Mouse (Mus musculus): ENCODE data around the gene Mydgf.

- TF ChIP-seq CTCF (conservative IDR thresholded peaks at IDR 0.05; ENCODE audit: insufficient read depth, insufficient read length, low read depth, low read length) (no peak), POLR2A (IDR thresholded peaks at IDR 0.05; ENCODE audit: low read depth, low read length) (no peak)
These were observed 43.7 kb downstream of the Mydgf start, which contains the start of gene Sema6b for GRCm38 (mm10) chr17:56139858-56140595.
